Mouse (Mus musculus) adrenal gland, postnatal 25 days (tissue): ENCODE measurements at regions not wholly inside any gene's neighbourhood (a gene's known extent, or its start where the extent isn't known, plus 50 kb on each side); places are given as distances from the start of the nearest gene placed in this dataset.

Experiments
- DNase-seq: peaks from one replicate; pipeline ENCODE4 v3.0.0; 2021; ENCODE audit warnings: mixed read lengths

GRCm38 (mm10) chr16:86524135-86524534, 622.5 kb upstream of the Adamts5 start:
- DNase-seq, result no peak

DNA sequence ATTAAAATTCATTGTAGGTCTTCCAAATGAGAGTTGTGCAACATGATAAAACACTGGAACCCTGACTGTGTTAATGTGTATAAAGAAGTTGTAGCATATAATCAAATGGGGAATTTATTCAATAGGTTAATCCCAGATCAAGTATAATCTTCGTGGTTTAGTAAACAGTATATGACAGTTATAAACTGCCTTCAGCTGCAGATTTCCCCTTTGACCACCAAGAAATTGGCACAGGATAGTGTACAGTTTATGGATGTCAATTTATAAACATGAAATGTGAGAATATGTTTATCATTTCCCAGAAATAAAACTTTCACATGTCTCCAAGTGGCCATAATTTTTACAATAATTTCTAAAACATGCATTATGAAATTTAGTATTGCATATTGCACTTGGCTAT, 615.3 kb upstream of the Adamts5 start:
- DNase-seq, result no peak

- DNase-seq, result no peak
These were observed 614.5 kb upstream of the Adamts5 start for GRCm38 (mm10) chr16:86516144-86516543.

- DNase-seq, result no peak
These were observed 599.7 kb upstream of the Adamts5 start for GRCm38 (mm10) chr16:86501074-86501952.

- DNase-seq, result no peak
These were observed 573.5 kb upstream of the Adamts5 start for GRCm38 (mm10) chr16:86475145-86475544.

DNA sequence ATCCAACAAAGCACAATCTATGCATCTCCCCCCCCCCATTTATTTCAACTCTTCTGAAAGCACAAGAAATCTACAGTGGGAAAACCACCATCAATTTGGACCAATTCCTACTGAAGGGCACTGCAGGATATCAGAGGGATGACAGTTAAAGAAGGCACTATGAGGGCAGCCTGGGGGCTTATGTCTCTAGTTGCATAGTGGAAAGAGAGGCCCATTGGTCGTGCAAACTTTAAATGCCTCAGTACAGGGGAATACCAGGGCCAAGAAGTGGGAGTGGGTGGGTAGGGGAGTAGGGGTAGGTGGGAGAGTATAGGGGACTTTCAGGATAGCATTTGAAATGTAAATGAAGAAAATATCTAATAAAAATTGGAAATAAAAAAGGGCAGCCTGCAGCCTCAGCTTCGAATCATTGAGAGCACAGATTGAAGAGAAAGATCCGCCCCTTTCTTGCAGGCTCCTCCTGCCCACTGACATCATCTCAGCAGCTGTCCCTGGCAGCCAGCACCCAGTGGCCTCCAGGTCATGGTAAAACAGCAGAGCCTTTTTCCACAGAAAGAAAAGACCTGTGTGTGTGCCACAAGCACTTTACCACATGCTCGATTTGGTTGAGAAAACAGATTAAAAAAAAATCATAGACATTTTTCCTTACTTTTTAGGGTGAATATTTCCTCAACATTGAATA, 571.6 kb upstream of the Adamts5 start:
- peak; percentile 3 for DNase-seq

DNA sequence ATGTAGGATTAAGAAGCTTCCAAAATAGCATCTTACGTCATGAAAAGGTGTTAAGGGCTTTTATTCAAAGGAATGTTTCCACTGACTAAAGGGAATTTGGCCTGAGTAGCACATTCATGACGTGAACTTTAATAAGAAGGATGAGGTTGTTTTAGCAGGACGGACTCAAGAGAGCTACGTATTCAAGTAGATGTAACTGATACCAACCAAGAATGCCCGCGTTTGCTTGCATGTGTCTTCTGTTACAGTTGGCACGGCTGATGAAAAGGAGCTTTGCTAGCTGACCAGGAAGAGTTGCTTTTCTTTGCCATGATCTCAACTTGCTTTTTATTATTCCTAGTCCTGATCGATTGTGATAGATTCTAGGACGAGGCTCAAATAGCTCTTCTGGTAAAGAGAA, 559.4 kb upstream of the Adamts5 start:
- no peak for DNase-seq

- no peak for DNase-seq
These were observed 555.0 kb upstream of the Adamts5 start for GRCm38 (mm10) chr16:86456649-86457048.

DNA sequence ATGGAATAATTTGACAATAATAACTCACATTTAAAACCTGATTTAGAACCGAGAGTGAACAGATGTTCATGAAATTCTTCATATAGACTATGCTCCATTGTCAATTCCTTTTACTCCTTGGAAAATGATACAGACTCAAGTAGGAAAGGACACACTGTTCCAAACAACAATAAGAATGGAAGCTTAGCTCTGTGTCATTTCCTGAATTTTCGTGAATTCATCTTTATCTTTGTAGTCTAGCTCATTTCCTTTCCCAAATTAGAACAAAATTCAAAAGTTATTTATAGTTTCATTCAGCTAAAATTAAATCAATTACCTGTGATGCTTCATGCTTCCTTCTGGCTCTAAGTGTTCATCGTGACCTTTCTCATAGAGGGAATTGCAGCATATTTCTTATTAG, 553.2 kb upstream of the Adamts5 start:
- no peak for DNase-seq

GRCm38 (mm10) chr16:86454031-86454430, 552.4 kb upstream of the Adamts5 start:
- DNase-seq, result no peak

DNA sequence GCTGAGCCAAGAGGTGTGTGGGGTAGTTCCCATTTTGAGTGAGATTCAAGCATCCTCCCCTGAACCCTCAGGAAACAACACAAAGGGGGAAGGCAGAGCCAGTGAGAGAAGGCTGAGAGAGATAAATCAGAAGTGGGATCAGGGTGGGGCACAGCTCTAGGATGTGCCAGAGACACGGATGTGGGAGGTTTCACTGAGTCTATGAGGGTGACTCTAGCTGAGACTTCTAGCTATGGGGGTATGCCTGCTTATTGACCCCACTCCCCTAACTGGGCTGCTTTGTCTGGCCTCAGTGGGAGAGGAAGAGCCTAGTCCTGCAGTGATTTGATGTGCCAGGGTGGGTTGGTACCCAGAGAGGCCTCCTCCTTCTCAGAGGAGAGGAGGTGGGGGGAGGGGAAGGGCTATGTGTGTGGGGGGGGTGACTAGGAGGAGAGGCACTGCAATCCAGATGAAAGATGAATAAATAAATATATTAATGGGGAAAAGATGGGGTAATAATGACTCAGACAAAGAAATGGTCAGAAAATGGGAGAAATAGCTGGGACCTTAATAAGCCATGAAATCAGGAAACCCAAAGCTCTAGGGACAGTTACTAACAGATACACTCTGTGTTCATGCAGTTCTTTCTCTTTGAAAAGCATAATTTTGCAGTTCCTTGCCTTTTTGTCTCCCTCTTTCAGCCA, 547.0 kb upstream of the Adamts5 start:
- no peak for DNase-seq

- peak; percentile 70 for DNase-seq
These were observed 517.8 kb upstream of the Adamts5 start for GRCm38 (mm10) chr16:86419458-86419857.

DNA sequence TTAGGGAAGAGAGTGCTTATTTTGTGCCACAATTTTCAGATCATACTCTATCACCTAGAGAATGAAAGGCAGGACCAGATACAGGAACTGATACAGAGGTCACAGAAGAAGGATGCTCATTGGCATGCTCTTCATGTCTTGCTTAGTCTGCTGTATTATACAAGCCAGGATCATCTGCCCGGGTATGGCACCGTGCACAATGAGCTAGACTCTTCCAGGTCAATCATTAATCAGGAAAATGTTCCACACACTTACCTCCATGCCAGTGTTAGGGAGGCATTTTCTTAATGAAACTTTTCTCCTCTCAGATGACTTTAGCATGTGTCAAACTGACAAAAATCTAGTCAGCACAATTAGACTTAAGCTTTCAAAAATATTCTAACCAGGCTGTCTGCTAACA, 502.7 kb upstream of the Adamts5 start:
- no peak for DNase-seq

DNA sequence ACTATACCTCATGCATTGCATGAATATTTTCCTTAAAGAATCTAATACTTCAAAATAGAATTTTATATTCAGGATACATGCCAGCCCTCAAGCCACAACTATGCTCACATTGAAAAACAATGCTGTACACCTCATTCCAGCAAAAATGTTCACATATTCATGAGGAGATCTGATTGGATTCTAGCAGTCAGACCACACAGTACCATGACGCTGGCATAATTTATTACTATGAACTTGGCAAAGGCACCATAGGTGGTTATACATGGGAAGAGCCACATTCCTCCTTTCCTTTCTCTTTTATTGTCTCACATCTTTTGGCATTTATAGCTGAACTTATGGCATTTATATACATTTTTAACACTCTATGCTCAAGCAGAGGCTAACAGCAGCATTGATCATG, 499.8 kb upstream of the Adamts5 start:
- no peak for DNase-seq

DNA sequence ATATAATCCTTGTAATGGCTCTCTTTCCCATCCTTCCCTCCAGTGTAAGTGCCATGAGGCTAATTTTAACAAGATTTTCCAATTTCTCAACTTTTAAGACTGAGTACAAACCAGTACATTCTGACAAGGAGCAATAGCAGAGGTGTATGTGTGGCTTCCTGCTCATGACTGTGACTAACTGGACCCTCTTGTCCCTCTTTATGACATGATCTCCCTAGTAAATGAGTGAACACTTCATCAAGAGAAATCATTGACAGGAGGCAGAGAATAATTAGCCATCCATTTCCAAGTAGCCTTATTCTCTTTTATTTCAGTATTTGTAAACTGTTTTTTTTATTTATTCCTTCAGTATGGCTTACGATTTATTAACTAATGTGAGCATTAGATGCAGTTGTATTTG, 497.7 kb upstream of the Adamts5 start:
- DNase-seq, result no peak

DNA sequence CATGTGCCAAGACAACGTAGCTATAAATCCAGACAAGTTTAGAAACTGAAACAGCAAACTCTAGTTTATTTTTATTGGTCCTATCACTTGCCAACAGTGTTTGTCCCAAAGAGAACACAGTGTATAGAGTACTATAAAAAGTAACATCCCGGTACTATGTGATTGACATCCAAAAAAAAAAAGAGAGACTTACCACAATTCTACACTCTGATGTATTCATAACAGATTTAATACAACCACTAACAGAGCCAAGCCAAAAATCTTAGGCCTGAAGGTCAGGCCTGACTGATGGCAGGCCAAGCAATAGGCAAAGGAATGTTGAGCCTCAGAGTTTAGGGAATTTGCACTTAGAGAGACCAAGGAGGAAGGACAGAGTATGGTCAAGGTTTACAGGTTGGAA, 495.9 kb upstream of the Adamts5 start:
- DNase-seq, result no peak

- no peak for DNase-seq
These were observed 487.6 kb upstream of the Adamts5 start for GRCm38 (mm10) chr16:86389063-86389723.

GRCm38 (mm10) chr16:86388128-86388527, 486.5 kb upstream of the Adamts5 start:
- no peak for DNase-seq

DNA sequence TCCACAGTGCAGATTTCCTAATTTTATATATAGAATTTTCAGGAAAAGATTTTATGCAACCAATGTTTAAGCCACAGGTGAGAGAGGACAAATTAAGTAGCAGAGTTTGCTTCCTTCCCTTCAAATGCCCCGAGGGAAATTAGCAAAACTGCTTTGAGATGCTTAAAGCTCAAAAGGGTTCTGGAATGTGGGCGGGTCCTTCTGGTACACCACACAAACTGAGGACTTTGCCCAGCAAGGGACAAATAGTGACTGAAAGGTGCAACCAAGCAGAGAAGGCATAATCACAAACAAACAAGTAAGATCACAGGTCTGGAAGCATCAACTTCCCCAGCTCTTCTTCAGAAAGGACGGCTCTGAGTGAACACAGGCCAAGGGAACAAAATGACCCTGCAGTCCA, 476.4 kb upstream of the Adamts5 start:
- no peak for DNase-seq

GRCm38 (mm10) chr16:86371652-86372051, 470.0 kb upstream of the Adamts5 start:
- DNase-seq, result no peak

DNA sequence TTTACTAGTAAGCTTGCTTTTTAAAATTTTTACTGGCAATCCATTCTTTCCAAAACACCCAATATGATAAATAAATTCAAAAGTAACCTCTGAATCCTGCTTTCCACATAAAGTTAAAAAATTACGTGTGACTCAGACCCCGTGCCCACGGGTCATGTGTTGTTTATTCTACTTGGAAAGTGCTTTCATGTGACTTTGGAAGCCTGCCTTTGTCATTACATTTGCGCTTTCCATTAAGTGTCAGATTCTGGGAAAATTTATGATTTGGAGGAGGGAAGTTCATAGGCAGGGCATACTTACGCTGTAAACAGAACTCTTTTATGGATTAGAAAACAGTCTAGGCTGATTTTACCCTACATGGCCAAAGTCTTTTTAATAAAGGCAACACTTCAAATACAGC, 466.8 kb upstream of the Adamts5 start:
- no peak for DNase-seq

- no peak for DNase-seq
These were observed 464.6 kb upstream of the Adamts5 start for GRCm38 (mm10) chr16:86366197-86366596.

DNA sequence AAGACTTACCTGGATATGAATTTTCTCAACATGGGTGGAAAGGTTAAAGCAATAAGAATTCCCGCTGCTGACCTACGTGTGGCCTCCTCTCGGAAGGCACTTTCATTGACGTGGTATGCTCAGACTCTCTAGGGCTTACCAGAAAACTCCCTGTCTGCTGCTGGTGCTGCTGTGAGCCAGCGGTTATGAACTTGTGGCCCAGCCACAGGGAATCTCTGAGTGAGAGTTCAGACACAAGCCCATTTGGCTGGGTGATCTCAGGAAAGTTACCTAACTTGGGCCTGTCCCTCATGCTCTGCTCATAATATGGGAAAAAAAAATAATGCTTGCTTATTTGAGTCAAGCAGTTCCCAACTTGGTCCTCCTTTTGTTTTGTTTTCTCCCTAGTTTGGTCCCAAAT, 459.5 kb upstream of the Adamts5 start:
- no peak for DNase-seq
